Mouse (Mus musculus) hindbrain, embryonic 12.5 days (tissue): ENCODE data around the gene Src. TPM values are rescaled to one million over a fixed set of nuclear protein-coding genes. Genes with fewer than 3 reads are reported as not detected.

Source experiments
- ATAC-seq: fragments of 200-750 bp; cut with Nextera tagmentation; 2 replicates; pipeline ENCODE4 v1.8.0; 2017; ENCODE audit warnings: moderate TSS enrichment; ENCODE audit not compliant: low FRiP score
- H3K27ac ChIP-seq: fragments of 300-500 bp; sonication (generic); 2 replicates; pipeline ENCODE4 v1.5.1; 2016; ENCODE audit warnings: mild to moderate bottlenecking
- H3K27me3 ChIP-seq: fragments of 300-500 bp; sonication (generic); 2 replicates; pipeline ENCODE4 v1.6.1; 2016; ENCODE audit warnings: mild to moderate bottlenecking
- H3K36me3 ChIP-seq: fragments of 300-500 bp; sonication (generic); 2 replicates; pipeline ENCODE4 v1.6.1; 2016; ENCODE audit warnings: mild to moderate bottlenecking
- H3K4me1 ChIP-seq: fragments of 300-500 bp; sonication (generic); 2 replicates; pipeline ENCODE4 v1.6.1; 2016
- H3K4me2 ChIP-seq: fragments of 300-500 bp; sonication (generic); replicated peaks from 2 replicates; pipeline ENCODE4 v1.6.1; 2016; ENCODE audit warnings: mild to moderate bottlenecking
- H3K4me3 ChIP-seq: fragments of 300-500 bp; sonication (generic); 2 replicates; pipeline ENCODE4 v1.5.1; 2016; ENCODE audit warnings: mild to moderate bottlenecking
- H3K9ac ChIP-seq: fragments of 300-500 bp; sonication (generic); 2 replicates; pipeline ENCODE4 v1.6.1; 2016; ENCODE audit warnings: mild to moderate bottlenecking, moderate library complexity
- H3K9me3 ChIP-seq: fragments of 300-500 bp; sonication (generic); replicated peaks from 2 replicates; pipeline ENCODE4 v1.6.1; 2016; ENCODE audit warnings: mild to moderate bottlenecking
- WGBS: fragments of 180-500 bp; shearing (Covaris S2); methylation state at CpG from one replicate; pipeline ENCODE4 v1.1.7; 2016; 5-methylcytosine and 5-hydroxymethylcytosine counted together
- polyA plus RNA-seq: library from polyadenylated mRNA; unstranded; fragments of >200 nt; fragmentation: Nextera tagmentation; extraction: Ambion mirVana; gene quantifications from 2 replicates; pipeline ENCODE4 v1.2.1, GENCODE M21; 2016

The Src gene
- polyA plus RNA-seq, 1 experiment from 2014 or later: 35.1 TPM

DNA sequence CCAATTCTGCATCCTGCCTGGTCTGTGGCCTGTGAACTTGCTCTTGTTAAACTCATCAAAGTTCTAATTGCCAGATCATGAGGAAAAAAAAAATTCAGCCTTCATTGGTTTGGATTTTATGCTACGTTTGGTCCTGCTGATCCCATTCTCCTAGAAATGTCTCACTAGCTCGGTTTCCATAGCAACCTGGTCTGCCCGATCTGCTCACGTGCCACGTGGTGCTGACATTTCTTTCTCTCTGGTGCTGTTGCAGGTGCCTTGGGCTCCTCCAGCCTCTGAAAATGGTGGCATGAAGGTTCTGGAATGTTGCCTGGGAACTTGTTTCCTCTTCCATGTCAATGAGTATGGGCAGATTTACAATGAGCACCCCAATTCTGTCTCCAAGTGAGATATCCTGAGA lies 102.3 kb downstream of the Src start:
- Histone ChIP-seq H3K4me1 (peaks cover 41% of the 10 kb centered on the region), H3K27ac (peak overlapping the region; percentile 23; the same call in 1 of the 2 replicates), H3K36me3 (no peaks in the 10 kb centered on the region), H3K27me3 (no peaks in the 10 kb centered on the region), H3K4me2 (no peak overlapping the region), H3K9ac (no peak overlapping the region), H3K4me3 (no peak overlapping the region), H3K9me3 (no peaks in the 10 kb centered on the region)
- 22% methylated on average over 5 of the region's 5 CpGs for WGBS
- no peak for ATAC-seq

Other genes with a start within 250 kb of the Src start
- 18.1 and 20.8 TPM in 2 replicates for gene Rbl1, start 213.9 kb upstream of the Src start, polyA plus RNA-seq
- 224 and 239 TPM in 2 replicates for gene Rpn2, start 139.4 kb upstream of the Src start, polyA plus RNA-seq
- gene Mroh8, start 138.9 kb upstream of the Src start, polyA plus RNA-seq: 0.62 and 0.68 TPM in 2 replicates
- gene Ghrh, start 70.9 kb upstream of the Src start, polyA plus RNA-seq: 0.46 and 2.8 TPM in 2 replicates
- gene Manbal, start 50.9 kb upstream of the Src start, polyA plus RNA-seq: 72.4 and 73.9 TPM in 2 replicates
- 3,841 and 3,900 TPM in 2 replicates for gene Nnat, start 141.6 kb downstream of the Src start, polyA plus RNA-seq
- gene Blcap, start 152.8 kb downstream of the Src start, polyA plus RNA-seq: 139 and 140 TPM in 2 replicates